Mouse (Mus musculus) erythroblast, embryonic 14.5 days (primary cell): ENCODE results near the gene Cyp1b1.

Experiments
- GATA1 ChIP-seq: IDR thresholded peaks from 2 replicates; pipeline ENCODE4 v1.6.1; 2012; ENCODE audit warnings: low read length, inconsistent platforms, mixed read lengths
- TAL1 ChIP-seq: IDR thresholded peaks from 3 replicates; pipeline ENCODE4 v1.6.1; 2012; ENCODE audit warnings: low read length, inconsistent platforms, mixed read lengths

GRCm38 (mm10) chr17:79710246-79710842 is 4.5 kb downstream of the Cyp1b1 start:
- TF ChIP-seq GATA1 (no peak), TAL1 (no peak)
